ENCODE assay signal across 15 mouse cellular contexts in the genomic region with DNA sequence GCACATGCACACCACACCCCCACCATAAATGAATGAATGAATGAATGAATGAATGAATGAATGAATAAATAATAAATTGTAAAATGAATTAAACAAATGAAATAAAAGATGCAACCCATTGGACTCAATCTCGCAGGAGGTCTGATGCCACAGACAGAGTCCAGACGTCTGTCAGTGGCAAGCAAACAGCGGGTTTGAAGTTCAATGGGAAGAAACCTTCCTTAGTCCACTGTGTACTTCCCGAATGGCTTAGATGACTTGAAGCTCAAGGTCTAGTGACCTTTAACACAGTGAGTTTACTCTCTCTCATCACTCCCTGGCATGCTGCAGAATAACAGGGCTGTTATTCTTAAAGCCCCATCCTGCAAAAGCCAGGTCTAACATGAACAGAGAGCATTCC.
"Had no signal": no experiment of that assay in that cellular context is flagged by ENCODE, and none has a peak within 500 bp of the region (broad histone marks: within the 10 kb centered on the region; RNA-seq: fewer than 3 reads in every experiment).

No protein-coding gene starts in this region.

- H3K4me3 ChIP-seq: neural tube, embryonic 15.5 days; stomach, embryonic 15.5 days had no signal

- H3K27me3 ChIP-seq: neural tube, embryonic 15.5 days; stomach, embryonic 15.5 days had no signal

- H3K27ac ChIP-seq: neural tube, embryonic 15.5 days; stomach, embryonic 15.5 days; stomach, postnatal 0 days had no signal

- H3K36me3 ChIP-seq: neural tube, embryonic 15.5 days; stomach, embryonic 15.5 days had no signal

- DNase-seq: retina, postnatal 1 day; right cerebral cortex, adult 18-20 months; right cerebral cortex, postnatal 14 days; right cerebral cortex, postnatal 25 days; right cerebral cortex, postnatal 4 days; spleen, adult 18-20 months; thymus, adult 18-20 months; thymus, adult 2 months; thymus, postnatal 14 days; thymus, postnatal 25 days; thymus, postnatal 36 days; thymus, postnatal 4 days had no signal

- H3K9me3 ChIP-seq: neural tube, embryonic 15.5 days; stomach, embryonic 15.5 days had no signal

- H3K9ac ChIP-seq: neural tube, embryonic 15.5 days; stomach, embryonic 15.5 days had no signal

- H3K4me2 ChIP-seq: neural tube, embryonic 15.5 days; stomach, embryonic 15.5 days had no signal

- H3K4me1 ChIP-seq: stomach, embryonic 15.5 days had no signal
